Mouse (Mus musculus) G1E (cell line): ENCODE measurements around the gene Sirt3. TPM values are rescaled to one million over a fixed set of nuclear protein-coding genes. Genes with fewer than 3 reads are reported as not detected.

ENCODE experiments used
- ATAC-seq: 2 replicates; pipeline ENCODE4 v1.8.0; 2016; ENCODE audit warnings: mild to moderate bottlenecking; ENCODE audit not compliant: insufficient number of reproducible peaks, poor library complexity, low FRiP score, severe bottlenecking; ENCODE audit errors: extremely low read depth
- DNase-seq: peaks from one replicate; pipeline ENCODE4 v3.0.0; 2012; ENCODE audit warnings: low spot score
- H3K27me3 ChIP-seq: 2 replicates; pipeline ENCODE4 v1.6.1; 2012; ENCODE audit warnings: mild to moderate bottlenecking, low read length, inconsistent platforms; ENCODE audit not compliant: insufficient read depth
- H3K36me3 ChIP-seq: replicated peaks from 2 replicates; pipeline ENCODE3; 2012; ENCODE audit warnings: mild to moderate bottlenecking, inconsistent platforms
- H3K4me1 ChIP-seq: 2 replicates; pipeline ENCODE4 v1.6.1; 2012; ENCODE audit warnings: low read depth, low read length, inconsistent platforms, mixed read lengths; ENCODE audit not compliant: insufficient read depth
- H3K4me3 ChIP-seq: 2 replicates; pipeline ENCODE4 v1.5.1; 2012; ENCODE audit warnings: low read depth, mild to moderate bottlenecking, inconsistent platforms, low read length, moderate library complexity, mixed read lengths
- H3K9me3 ChIP-seq: replicated peaks from 2 replicates; pipeline ENCODE4 v1.6.1; 2012; ENCODE audit warnings: inconsistent platforms
- CTCF ChIP-seq: IDR thresholded peaks from 2 replicates; pipeline ENCODE4 v1.5.1; 2012; ENCODE audit warnings: low read depth, low read length, inconsistent platforms, mixed read lengths
- GATA1 ChIP-seq: IDR thresholded peaks from 2 replicates; pipeline ENCODE4 v1.6.1; 2012; ENCODE audit warnings: borderline replicate concordance, low read length, inconsistent platforms, mixed read lengths
- GATA2 ChIP-seq: IDR thresholded peaks from 2 replicates; pipeline ENCODE4 v1.6.1; 2012; ENCODE audit warnings: low read depth, low read length, inconsistent platforms, borderline replicate concordance
- POLR2AphosphoS5 ChIP-seq: IDR thresholded peaks from 2 replicates; pipeline ENCODE4 v1.6.1; 2012; ENCODE audit warnings: low read depth, low read length, inconsistent platforms; ENCODE audit not compliant: insufficient replicate concordance
- TAL1 ChIP-seq: conservative IDR thresholded peaks from 2 replicates; pipeline ENCODE4 v1.6.1; 2012; ENCODE audit warnings: low read depth, low read length, inconsistent platforms, mixed read lengths
- polyA plus RNA-seq: library from polyadenylated mRNA; stranded (reverse); fragments of >175 nt; gene quantifications from 2 replicates; pipeline ENCODE4 v1.2.3, GENCODE M21; 2012
- total RNA-seq, 2 experiments: library from RNA; stranded (forward) in 1 of 2; stranded (reverse) in 1 of 2; fragments of 200-1000 nt in 1 of 2; fragments of >200 nt in 1 of 2; fragmentation: Nextera tagmentation in 1 of 2; gene quantifications; 2 replicates each; pipeline ENCODE4 v1.2.3; 2014 to 2017

Sirt3 gene
- total and polyA plus RNA-seq, 3 experiments, result 10.5 to 27.6 (median 11.0) TPM

DNA sequence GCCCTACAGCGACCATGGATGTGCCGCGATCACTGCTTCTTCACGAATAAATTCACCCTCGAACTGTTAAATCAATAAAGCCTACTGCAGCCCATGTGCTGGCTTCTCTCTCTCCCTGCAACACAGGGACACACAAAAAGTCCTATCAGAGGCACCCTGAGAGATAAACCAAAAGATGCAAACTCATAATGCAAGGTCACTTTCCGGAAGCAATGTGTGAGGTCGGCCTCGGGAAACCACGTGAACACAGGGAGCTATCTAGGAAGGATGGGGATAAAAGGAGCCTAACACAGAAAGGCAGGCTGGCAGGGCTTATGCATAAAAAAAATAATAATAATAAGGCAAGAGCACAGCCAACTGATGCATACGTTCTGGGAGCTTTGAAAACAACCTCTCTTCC is 35.4 kb downstream of the Sirt3 start:
- Histone ChIP-seq H3K27me3 (peaks cover 42% of the 10 kb centered on the region), H3K36me3 (peaks cover 16% of the 10 kb centered on the region), H3K4me1 (peaks cover 6% of the 10 kb centered on the region; the same call in 1 of the 2 replicates), H3K4me3 (no peak overlapping the region), H3K9me3 (no peaks in the 10 kb centered on the region)
- no peak for ATAC-seq
- no peak for DNase-seq
- TF ChIP-seq GATA1, result no peak
- TF ChIP-seq GATA2, result no peak

DNA sequence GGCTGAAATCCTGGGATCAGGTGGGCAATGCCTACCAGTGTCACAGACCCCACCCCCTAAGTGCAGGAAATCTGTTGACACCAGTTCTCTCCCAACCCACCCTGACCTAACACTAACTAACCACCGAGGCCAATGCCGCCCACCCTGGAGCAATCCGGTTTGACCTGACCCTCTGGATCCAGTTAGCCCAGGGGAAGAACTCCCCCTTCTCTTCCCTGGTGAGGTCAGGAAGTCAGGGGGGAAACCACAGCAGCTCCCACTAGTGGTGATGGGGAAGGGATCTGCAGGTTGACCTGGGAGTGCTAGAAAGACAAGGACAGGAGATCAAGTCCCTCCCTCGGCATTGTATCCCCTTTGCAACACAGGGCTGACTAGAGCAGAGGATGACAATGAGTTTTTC is 36.4 kb downstream of the Sirt3 start:
- DNase-seq (no peak), ATAC-seq (no peak)
- TF ChIP-seq TAL1 (no peak), CTCF (no peak), GATA2 (no peak), GATA1 (no peak), POLR2AphosphoS5 (no peak)
- peaks cover 48% of the 10 kb centered on the region for H3K27me3 ChIP-seq
- no peak overlapping the region for H3K4me3 ChIP-seq
- peaks cover 6% of the 10 kb centered on the region; the same call in 1 of the 2 replicates for H3K4me1 ChIP-seq
- H3K36me3 ChIP-seq, result peaks cover 7% of the 10 kb centered on the region
- no peaks in the 10 kb centered on the region for H3K9me3 ChIP-seq

- peak; percentile 76 for ATAC-seq
- peak; percentile 74 for DNase-seq
- Histone ChIP-seq H3K36me3 (peaks cover 2% of the 10 kb centered on the region), H3K9me3 (no peaks in the 10 kb centered on the region), H3K27me3 (peaks cover 51% of the 10 kb centered on the region), H3K4me1 (peaks cover 6% of the 10 kb centered on the region; the same call in 1 of the 2 replicates), H3K4me3 (no peak within 1 kb of the TSS)
- TF ChIP-seq POLR2AphosphoS5, result no peak
- TF ChIP-seq CTCF, result peak; percentile 44; the same call in 1 of the 2 replicates
These were observed 37.0 kb downstream of the Sirt3 start, which contains the start of gene Scgb1c1 for GRCm38 (mm10) chr7:140844905-140845665. TSS of gene Scgb1c1 (plus strand) at chr7:140845547.

- Histone ChIP-seq H3K9me3 (no peaks in the 10 kb centered on the region), H3K4me1 (peaks cover 6% of the 10 kb centered on the region; the same call in 1 of the 2 replicates), H3K36me3 (no peaks in the 10 kb centered on the region), H3K27me3 (peaks cover 56% of the 10 kb centered on the region), H3K4me3 (no peak overlapping the region)
- DNase-seq (no peak), ATAC-seq (no peak)
- TF ChIP-seq GATA1, result no peak
- TF ChIP-seq POLR2AphosphoS5, result no peak
- TF ChIP-seq GATA2, result no peak
These were observed 38.3 kb downstream of the Sirt3 start for GRCm38 (mm10) chr7:140843806-140844205.

DNA sequence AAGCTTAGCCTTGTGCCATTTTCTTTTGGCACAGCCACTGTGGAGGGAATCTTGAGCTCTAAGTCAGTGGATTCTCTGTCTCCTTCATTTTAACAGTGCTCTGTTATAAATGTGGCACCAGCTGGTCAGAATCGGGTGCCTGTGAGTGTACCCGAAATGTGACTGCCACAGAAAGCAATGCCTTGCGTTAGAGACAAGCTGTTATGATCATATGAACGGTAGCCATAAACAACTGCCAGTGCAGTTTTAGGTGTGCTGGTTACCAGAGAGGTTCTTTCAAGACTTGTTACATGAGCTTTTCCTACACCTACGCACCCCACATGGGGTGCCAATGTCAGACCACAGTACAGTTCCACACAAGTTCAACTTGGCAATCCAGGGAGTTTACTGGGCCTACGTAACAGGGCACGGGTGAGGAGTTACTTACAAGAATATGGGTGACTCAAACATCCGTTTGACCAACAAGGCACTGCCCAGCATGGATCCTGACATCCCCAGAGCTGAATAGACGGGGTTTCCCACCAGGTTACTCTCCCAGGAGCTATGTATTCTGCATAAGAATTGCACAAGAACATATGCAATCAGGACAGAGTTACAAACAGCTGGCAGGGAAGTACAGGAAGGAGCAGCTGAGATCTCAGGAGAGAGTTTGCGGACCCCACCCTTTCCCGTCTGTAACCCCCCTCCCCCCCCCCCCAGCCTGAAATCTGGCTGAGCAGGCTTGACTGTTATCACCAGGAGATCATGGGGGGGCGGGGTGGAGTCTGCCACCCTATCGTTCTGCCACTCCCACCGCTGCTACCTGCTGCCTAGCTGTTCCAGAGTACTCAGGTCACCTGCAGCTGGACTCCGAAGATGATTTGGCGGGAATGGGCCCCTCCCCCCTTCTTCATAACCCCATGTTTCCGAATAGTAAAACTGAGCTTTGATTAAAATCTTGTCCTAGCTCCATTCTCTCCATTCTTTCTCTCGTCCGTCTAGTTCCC is 41.1 kb downstream of the Sirt3 start:
- H3K27me3 ChIP-seq, result peaks cover 51% of the 10 kb centered on the region
- no peak for DNase-seq

GRCm38 (mm10) chr7:140839556-140839955 is 42.6 kb downstream of the Sirt3 start:
- Histone ChIP-seq H3K9me3 (no peaks in the 10 kb centered on the region), H3K4me3 (no peak overlapping the region), H3K36me3 (no peaks in the 10 kb centered on the region), H3K4me1 (no peaks in the 10 kb centered on the region; the same call in 1 of the 2 replicates), H3K27me3 (peaks cover 54% of the 10 kb centered on the region)
- no peak for TF ChIP-seq GATA1
- TF ChIP-seq CTCF, result no peak
- TF ChIP-seq POLR2AphosphoS5, result no peak
- TF ChIP-seq TAL1, result no peak
- no peak for TF ChIP-seq GATA2
- ATAC-seq (no peak), DNase-seq (no peak)

More for the DNA sequence above, 41.1 kb downstream of the Sirt3 start:
- Histone ChIP-seq H3K4me3 (no peak overlapping the region), H3K36me3 (no peaks in the 10 kb centered on the region), H3K4me1 (peaks cover 6% of the 10 kb centered on the region; the same call in 1 of the 2 replicates), H3K9me3 (no peaks in the 10 kb centered on the region)
- TF ChIP-seq GATA1, result no peak
- TF ChIP-seq POLR2AphosphoS5, result no peak
- TF ChIP-seq TAL1, result no peak
- TF ChIP-seq GATA2, result no peak
- no peak for TF ChIP-seq CTCF
- no peak for ATAC-seq
